Mouse (Mus musculus) c-Kit-negative CD71-positive TER-119-positive erythroid progenitor cells, embryonic 14.5 days (primary cell): ENCODE measurements around the gene Zfp322a.
"Not testable (repeated sequence)": the region's sequence is repeated elsewhere in the genome, so short reads cannot be mapped to it uniquely, and the experiment has no call there.

Experiments used
- DNase-seq: peaks from one replicate; pipeline ENCODE4 v3.0.0-alpha.2; 2013; ENCODE audit warnings: low read depth, low spot score

The Zfp322a gene

DNA sequence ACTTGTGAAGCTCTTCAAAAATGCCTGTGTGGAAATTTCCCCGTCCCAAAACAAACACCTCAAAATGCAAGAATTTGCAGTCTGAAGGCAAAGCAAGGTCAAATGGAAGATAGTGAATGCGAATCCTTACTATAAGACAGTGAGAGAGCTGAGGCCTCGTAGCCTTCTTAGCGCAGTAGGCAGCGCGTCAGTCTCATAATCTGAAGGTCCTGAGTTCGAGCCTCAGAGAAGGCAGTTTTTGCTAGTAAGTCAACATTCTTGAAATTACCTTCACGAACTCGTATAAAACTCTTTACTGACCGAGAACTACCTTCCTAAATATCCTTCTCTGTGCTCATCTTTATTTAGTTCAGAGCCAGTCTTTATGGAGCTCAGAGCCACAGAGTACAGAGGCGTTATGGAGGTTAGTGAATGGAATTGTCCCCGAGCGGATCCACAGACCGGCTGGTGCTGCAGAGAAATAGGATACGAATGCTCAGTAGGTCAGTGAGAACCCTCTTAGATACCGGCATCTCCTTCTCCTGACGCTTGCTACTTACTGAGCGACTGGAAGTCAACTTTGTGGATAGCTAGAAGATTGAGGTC, 51.6 kb downstream of the Zfp322a start:
- DNase-seq: no peak

DNA sequence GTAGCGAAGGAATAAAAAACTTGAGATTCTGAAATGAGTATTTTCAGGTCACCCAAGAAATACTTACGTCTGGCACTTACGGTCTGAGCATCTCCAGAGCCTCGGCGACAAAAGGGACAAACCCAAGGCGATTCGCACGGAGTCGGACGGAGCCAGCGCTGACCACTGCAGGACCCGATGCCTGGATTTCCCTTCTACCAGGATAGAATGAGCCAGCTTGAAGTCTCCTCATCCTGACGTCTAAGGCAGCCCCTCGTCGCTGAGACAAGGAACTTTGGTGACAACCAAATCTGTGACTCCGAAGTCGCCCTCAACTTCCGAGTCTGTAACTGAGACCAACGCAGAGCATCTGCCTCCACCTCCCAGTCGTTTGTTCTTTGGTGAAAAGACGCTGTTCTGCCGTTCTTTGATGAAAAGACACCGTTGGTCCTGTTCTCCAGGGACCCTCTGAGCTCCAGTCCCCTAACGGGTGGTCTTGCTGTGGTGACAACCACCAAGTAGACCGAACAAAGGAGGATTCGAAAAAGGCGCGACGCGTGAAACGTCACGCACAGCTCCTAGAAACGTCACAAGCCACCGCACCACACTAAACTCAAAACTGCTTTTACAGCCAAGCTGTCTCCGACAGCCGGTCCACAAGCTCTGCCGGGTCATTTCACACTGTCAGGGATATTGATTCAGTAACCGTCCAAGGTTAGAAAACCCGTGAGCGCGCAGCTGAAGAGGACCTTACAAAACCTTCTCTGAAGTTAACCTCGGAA, 55.9 kb downstream of the Zfp322a start:
- DNase-seq: no peak

DNA sequence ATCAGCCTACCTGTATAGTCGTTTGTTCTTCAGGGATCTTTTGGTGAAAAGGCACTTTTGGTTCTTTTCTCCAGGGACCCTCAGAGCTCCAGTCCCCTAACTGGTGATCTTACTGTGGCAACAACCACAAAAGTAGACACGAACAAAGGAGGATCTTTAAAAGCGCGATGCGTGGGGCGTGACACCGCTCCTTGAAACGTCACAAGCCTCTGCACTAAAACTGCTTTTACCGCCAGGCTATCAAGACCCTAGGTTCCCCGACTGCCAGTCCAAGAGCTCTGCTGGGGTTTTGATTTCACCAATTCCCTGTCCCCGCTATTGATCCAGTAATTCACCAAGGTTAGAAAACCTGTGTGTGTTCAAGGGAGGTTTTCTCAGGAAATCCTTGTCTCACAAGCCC, 59.0 kb downstream of the Zfp322a start:
- no peak for DNase-seq

DNA sequence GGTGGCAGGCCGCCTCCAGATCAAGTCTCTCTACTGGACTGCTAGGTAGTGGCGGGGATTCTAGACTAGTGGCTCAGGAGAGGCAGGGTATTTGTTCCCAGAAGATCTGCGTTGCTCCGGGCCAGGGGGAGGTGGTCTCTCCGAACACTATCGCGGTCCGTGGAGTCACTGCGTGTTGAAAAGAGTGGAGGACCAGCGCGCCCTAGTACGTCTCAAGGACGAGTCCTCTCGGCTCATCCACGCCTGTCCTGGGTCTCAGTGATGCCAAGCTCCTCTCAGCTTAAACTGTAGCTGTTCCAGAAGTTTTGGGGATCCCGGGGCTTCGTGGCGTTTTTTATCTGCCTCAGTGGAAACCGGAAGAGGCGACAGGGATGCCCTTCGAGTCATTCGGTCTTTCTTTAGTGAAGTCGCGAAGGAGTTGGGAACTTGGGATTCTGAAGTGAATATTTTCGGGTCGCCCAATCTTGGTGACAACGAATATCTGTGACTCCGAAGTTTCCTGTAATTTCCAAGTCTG, 59.5 kb downstream of the Zfp322a start:
- no peak for DNase-seq

DNA sequence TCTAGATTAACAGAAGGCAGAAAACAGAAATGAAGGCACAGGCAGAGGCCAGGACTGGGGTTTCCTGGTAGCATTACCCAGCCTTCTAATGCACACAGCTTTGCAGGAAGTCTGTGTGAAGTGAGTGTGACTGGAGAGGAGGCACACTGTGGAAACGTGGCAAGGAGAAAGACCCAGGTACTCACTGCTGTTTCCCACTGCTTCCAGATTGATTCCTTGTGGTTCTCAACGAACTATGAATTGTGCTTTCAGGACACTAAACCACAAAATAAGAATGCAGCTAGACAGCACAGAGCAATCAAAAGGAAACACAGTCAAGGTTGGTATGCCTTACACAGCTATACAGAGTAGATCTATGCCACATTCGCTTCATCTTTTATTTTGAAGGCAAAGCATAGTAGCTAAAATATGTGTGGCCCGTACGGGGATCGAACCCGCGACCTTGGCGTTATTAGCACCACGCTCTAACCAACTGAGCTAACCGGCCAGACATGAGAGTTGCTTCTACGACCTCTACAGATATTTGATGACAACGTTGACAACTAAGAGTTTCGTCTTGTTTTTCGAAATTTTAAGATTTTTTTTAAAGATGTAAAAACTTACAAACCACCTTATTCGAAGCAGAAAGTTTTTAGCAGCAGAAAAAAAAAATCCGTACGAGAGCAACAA, 60.2 kb downstream of the Zfp322a start:
- DNase-seq: not testable (repeated sequence)

DNA sequence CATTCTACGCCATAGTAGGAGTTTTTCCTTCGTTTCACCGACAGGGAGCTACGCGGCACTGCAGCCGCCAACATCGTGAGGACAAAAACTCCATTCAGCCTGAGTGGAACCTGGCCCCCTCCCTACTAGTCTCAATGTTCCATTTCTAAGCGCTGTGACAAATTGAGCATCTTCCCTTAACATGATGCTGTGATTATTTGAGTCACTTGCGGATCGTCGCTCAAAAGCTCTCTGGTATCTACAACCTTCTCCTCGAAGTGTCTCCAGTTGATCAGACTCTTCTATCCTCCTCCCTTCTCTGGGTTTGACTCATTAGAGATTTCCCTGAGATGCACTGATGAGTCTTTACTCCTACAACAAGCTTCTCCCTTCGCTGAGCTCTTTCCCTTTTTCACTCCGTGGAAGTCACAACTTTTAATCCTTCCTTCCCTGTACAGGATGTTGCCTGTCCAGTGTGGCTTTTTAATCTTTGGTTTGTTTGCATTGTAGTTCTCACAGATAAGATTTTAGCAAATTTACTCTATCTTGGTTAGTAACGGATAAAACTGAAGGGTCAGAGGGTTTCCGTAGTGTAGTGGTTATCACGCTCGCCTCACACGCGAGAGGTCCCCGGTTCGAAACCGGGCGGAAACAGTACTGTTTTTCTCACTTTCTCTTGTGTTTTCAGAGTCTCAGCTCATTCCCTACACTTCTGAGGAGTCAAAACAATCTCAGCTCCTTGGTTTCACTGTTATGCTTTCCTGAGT, 61.8 kb downstream of the Zfp322a start:
- DNase-seq: no peak

DNA sequence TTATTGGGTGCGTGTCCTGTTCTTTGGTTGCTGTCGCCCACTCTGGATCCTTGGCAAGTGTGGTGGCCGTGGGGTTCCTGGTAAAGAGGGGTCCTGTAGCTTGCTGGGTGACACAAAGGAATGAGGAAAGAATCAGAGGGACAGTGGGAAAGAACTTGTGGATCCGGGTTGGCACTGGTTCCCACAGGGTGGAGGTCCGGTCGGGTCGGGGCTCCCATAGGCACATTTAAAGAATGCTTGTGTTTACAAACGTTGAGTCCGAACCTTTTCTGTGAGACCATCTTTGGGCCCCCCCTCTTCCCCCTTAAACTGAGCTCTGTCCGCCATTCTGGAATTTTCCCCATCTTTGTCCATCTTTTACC, 62.3 kb downstream of the Zfp322a start:
- no peak for DNase-seq
